Mouse (Mus musculus) heart, postnatal 36 days (tissue): ENCODE measurements around the gene Knop1. TPM values are rescaled to one million over a fixed set of nuclear protein-coding genes. Genes with fewer than 3 reads are reported as not detected.
A peak's percentile ranks its signal among the peaks of the same experiment; 100 is the strongest.

ENCODE experiments used
- DNase-seq, 2 experiments: peaks; one replicate each; pipeline ENCODE4 v3.0.0; 2021 to 2022
- intact Hi-C: fragments of 180-260 bp; cut with DNase I; formaldehyde crosslinking; loops from one replicate; pipeline ENCODE4 v1.15.1; 2025
- total RNA-seq, 2 experiments: library from RNA; stranded (reverse); gene quantifications; 2 replicates each; pipeline ENCODE4 v1.2.3; 2021

Knop1 gene
- total RNA-seq: 10 to 100 TPM; 14.3 to 19.5 TPM

- no peak for DNase-seq
- intact Hi-C loops: loop anchor here (2.0 to 10.0 kb wide), 5 partner anchors 49 to 321 kb away; partner anchors contain the start of genes Coq7 and Gprc5b
Measured at GRCm38 (mm10) chr7:118855877-118856304, at the start of gene Knop1. Gene Knop1, minus strand, starts transcription at chr7:118856254.

- no peak for DNase-seq
- intact Hi-C loops: no loop called here
Measured at GRCm38 (mm10) chr7:118904530-118904929, 48.5 kb upstream of the Knop1 start.

GRCm38 (mm10) chr7:118903879-118904278, 47.8 kb upstream of the Knop1 start:
- intact Hi-C loops: no loop called here
- no peak for DNase-seq

- intact Hi-C loops: no loop called here
- DNase-seq: peak in 1 of 2 experiments; percentile 15
Measured at GRCm38 (mm10) chr7:118902944-118903343, 46.9 kb upstream of the Knop1 start.

GRCm38 (mm10) chr7:118900090-118900489, 44.0 kb upstream of the Knop1 start:
- no peak for DNase-seq
- intact Hi-C loops: no loop called here

DNA sequence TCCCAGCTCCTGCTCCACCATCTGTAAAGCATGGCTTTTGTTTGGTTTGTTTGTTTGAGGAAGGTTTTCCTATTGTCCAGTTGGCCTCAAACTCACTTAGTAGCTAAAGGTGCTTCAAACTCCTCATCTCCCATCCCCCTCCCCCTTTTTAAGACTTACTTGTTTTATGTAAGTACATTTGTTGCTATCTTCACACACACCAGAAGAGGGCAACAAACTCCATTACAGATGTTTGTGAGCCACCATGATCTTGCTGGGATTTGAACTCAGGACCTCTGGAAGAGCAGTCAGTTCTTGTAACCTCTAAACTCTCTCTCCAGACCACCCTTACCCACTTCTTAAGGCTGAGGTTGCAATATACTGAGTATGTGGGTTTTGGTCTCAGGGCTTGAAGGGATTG, 42.0 kb upstream of the Knop1 start:
- DNase-seq: no peak
- intact Hi-C loops: no loop called here

DNA sequence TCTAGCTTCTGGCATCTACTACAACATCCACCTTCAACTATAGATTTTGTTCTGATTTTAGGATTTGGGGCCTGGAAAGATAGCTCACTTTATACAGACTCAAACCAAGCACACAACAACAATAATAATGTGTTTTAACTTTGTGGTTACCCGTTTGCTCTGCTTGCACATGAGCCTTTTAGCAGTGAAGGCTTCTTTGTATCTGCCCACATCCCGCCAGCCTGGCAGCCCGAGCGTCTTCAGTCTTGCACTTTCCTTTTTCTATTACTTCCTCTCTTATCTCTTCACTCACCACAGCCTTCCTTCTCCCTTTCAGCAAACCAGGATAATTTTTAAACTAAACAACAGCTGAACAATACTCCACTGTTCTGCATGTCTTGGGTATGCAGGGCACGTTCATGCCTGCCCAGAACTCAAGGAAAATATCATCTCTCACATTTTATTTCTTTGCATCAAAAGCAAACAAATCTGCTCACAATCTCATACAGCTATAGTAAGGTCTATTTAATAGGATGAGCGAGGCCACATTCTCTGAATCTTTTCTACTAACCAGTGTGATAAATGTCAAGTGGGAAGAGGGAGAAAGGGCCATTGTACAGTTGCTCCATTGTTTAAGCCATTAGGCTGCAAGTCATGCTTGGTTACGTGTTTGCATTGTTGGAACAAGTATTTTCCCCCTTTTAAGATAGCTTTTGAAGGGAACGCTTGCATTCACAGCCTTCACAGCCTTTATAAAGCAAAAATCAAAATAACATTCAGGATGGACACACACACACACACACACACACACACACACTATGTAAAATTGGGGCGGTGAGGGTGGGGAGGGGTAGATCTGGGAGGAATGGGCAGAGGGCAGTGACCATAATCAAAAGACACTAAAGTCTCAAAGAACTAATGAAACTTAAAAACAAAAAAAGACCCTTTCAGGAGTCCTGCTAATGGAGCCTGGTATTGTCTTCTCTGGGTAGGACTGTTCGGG, 39.7 kb upstream of the Knop1 start:
- DNase-seq: no peak
- intact Hi-C loops: no loop called here

DNA sequence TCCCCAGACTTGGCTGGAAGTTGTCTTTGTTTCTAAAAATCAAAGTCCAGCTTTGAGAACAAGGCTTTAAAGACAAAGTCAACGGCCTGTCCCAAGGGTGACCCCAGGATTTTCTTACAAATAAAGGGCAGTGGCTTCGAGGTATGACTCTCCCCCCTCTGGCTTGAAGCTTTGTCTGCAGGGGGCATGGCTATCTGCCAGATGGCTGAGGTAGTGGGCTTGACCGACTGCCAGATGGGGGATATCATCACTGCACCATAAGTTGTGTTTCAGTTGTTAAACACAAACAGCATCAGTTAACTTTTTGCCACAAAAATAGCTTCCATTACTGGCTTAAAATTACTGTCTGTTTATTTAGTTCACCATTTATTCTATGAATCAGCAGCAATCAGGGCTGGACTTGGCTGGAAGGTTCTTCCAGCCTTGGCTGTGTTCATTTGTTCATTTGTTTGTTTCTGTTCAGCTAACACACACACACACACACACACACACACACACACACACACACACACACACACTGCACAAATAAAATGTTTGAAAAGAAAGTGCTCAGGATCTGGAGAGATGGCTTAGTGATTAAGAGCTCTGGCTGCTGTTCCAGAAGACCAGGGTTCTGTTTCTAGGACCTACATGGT, 33.1 kb upstream of the Knop1 start:
- intact Hi-C loops: no loop called here
- DNase-seq: no peak

- intact Hi-C loops: no loop called here
- no peak for DNase-seq
Measured at GRCm38 (mm10) chr7:118887303-118888055, 31.4 kb upstream of the Knop1 start.

GRCm38 (mm10) chr7:118884969-118885368, 28.9 kb upstream of the Knop1 start:
- no peak for DNase-seq
- intact Hi-C loops: no loop called here

- DNase-seq: no peak
Measured at GRCm38 (mm10) chr7:118883957-118884356, 27.9 kb upstream of the Knop1 start.

GRCm38 (mm10) chr7:118879466-118880029, 23.5 kb upstream of the Knop1 start:
- intact Hi-C loops: no loop called here
- DNase-seq: no peak

More at GRCm38 (mm10) chr7:118883957-118884356, 27.9 kb upstream of the Knop1 start:
- intact Hi-C loops: no loop called here

GRCm38 (mm10) chr7:118865362-118865761, 9.3 kb upstream of the Knop1 start:
- intact Hi-C loops: no loop called here
- DNase-seq: no peak

DNA sequence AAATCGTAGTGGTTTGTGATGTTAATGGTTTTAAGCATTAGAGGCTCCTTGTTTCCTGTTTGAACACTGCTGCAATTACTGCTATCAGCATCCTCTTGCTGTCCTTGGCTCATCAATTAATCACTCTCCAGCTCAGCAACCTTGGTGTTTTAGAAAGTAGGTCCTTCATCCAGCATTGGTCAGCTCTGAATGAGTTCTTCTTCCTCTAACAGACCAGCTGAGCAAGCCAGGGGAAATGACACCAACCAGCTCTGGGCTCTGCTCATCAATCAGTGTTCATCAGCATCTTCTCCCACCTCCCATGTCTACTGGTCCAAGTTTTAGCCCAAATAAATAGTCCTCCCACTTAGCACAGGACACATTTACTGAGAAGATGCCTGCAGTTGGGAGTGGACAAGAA, 2.6 kb upstream of the Knop1 start:
- no peak for DNase-seq
- intact Hi-C loops: loop anchor here (5.0 to 10.0 kb wide), 3 partner anchors 51 to 324 kb away; partner anchors contain the start of gene Coq7

- DNase-seq: peak; percentile 90 to 91
- intact Hi-C loops: loop anchor here (2.0 to 10.0 kb wide), 5 partner anchors 48 to 321 kb away; partner anchors contain the start of genes Coq7 and Gprc5b
Measured at GRCm38 (mm10) chr7:118855171-118855876, 730 bp downstream of the Knop1 start, which contains the start of gene Iqck. Gene Iqck, plus strand, starts transcription at chr7:118855752.

GRCm38 (mm10) chr7:118854606-118855005, 1.4 kb downstream of the Knop1 start:
- no peak for DNase-seq
- intact Hi-C loops: loop anchor here (2.0 to 10.0 kb wide), 5 partner anchors 47 to 320 kb away; partner anchors contain the start of genes Coq7 and Gprc5b

- intact Hi-C loops: loop anchor here (10.0 kb wide), 1 partner anchor 318 kb away; the partner anchor contains the start of gene Coq7
- no peak for DNase-seq
Measured at GRCm38 (mm10) chr7:118852611-118853010, 3.4 kb downstream of the Knop1 start.

DNA sequence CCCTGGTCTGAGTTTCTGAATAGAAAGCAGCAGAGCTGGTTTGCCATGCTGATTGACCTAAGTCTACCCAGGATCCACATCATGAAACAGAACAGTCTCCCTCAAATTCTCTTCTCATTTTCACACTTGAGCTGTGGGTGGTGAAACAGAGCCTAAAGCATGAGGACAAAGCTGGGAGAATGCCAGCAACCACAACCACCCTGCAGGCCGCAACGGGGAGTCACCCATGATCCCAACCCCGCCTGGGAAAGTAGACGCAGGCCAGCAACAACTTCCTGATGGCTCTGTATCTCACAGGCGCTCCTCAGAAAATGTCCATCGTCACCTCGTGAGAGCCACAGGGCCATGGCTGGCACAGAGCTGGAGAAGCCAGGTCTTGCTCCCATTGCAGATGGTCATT, 4.5 kb downstream of the Knop1 start:
- peak in 1 of 2 experiments; percentile 33 for DNase-seq
- intact Hi-C loops: loop anchor here (10.0 kb wide), 1 partner anchor 317 kb away; the partner anchor contains the start of gene Coq7

DNA sequence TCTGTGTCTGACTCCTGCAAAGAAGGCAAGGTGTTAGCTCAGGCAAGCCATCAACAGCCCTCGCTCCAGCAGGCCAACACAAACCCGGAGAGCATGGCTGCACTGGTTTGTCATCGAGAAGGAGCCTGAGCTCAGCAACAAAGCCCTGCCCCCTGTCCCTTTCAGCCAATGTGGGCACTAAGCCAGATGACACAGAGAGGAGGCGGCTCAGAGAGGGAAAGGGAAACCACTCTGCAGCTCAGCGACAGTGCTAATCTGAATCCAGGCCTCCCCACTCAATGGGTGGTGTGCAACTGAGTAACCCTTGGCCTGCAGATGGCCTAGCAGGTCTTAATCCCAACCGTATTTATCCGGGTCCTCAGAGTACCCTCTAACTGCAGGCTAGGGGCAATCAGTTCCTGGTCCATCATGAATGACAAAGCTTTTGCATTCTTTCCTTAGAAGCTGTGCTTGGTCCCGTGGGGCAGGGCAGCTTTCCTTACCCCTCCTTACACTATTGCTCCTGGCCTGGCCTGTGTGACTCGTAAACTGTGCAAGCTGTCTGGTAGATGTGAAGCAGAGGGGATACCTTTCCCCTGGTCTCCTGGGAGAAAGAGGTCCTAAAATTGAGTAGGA, 5.3 kb downstream of the Knop1 start:
- DNase-seq: peak; percentile 38 to 55
- intact Hi-C loops: loop anchor here (10.0 kb wide), 1 partner anchor 316 kb away; the partner anchor contains the start of gene Coq7
